Mouse (Mus musculus) embryonic facial prominence, embryonic 15.5 days (tissue): ENCODE results near the gene Mmp15. TPM values are rescaled to one million over a fixed set of nuclear protein-coding genes. Genes with fewer than 3 reads are reported as not detected.

ENCODE experiments used
- ATAC-seq: fragments of 200-750 bp; cut with Nextera tagmentation; 2 replicates; pipeline ENCODE4 v1.8.0; 2017; ENCODE audit warnings: low read depth, moderate TSS enrichment; ENCODE audit not compliant: insufficient number of reproducible peaks, low FRiP score, low TSS enrichment
- H3K27ac ChIP-seq: fragments of 300-500 bp; sonication (generic); replicated peaks from 2 replicates; pipeline ENCODE4 v1.5.1; 2015; ENCODE audit warnings: mild to moderate bottlenecking, inconsistent platforms
- H3K27me3 ChIP-seq: fragments of 300-500 bp; sonication (generic); 2 replicates; pipeline ENCODE4 v1.6.1; 2015; ENCODE audit warnings: inconsistent platforms
- H3K36me3 ChIP-seq: fragments of 300-500 bp; sonication (generic); 2 replicates; pipeline ENCODE4 v1.6.1; 2015; ENCODE audit warnings: mild to moderate bottlenecking, inconsistent platforms
- H3K4me1 ChIP-seq: fragments of 300-500 bp; sonication (generic); 2 replicates; pipeline ENCODE4 v1.6.1; 2015; ENCODE audit warnings: inconsistent platforms
- H3K4me2 ChIP-seq: fragments of 300-500 bp; sonication (generic); replicated peaks from 2 replicates; pipeline ENCODE4 v1.6.1; 2015; ENCODE audit warnings: mild to moderate bottlenecking, inconsistent platforms
- H3K4me3 ChIP-seq: fragments of 300-500 bp; sonication (generic); replicated peaks from 2 replicates; pipeline ENCODE4 v1.5.1; 2015; ENCODE audit warnings: mild to moderate bottlenecking, inconsistent platforms
- H3K9ac ChIP-seq: fragments of 300-500 bp; sonication (generic); 2 replicates; pipeline ENCODE4 v1.6.1; 2015; ENCODE audit warnings: inconsistent platforms
- H3K9me3 ChIP-seq: fragments of 300-500 bp; sonication (generic); replicated peaks from 2 replicates; pipeline ENCODE4 v1.6.1; 2016; ENCODE audit warnings: inconsistent platforms
- WGBS: fragments of 180-500 bp; shearing (Covaris S2); methylation state at CpG from one replicate; pipeline ENCODE4 v1.1.7; 2015; 5-methylcytosine and 5-hydroxymethylcytosine counted together
- polyA plus RNA-seq: library from polyadenylated mRNA; unstranded; fragments of >200 nt; fragmentation: Nextera tagmentation; extraction: Ambion mirVana; gene quantifications from 2 replicates; pipeline ENCODE4 v1.2.1, GENCODE M21; 2015

The Mmp15 gene
- polyA plus RNA-seq, 1 experiment from 2014 or later, result 13.0 TPM

GRCm38 (mm10) chr8:95381595-95381994, 29.5 kb downstream of the Mmp15 start:
- H3K4me1 ChIP-seq, result peaks cover 8% of the 10 kb centered on the region; the same call in 1 of the 2 replicates
- ATAC-seq, result no peak
- no peaks in the 10 kb centered on the region for H3K9me3 ChIP-seq
- H3K9ac ChIP-seq, result no peak overlapping the region
- no peak overlapping the region for H3K4me3 ChIP-seq
- H3K27me3 ChIP-seq, result no peaks in the 10 kb centered on the region
- 82% methylated on average over 3 of the region's 3 CpGs for WGBS
- no peak overlapping the region for H3K4me2 ChIP-seq
- H3K36me3 ChIP-seq, result no peaks in the 10 kb centered on the region
- H3K27ac ChIP-seq, result no peak overlapping the region

- no peak for ATAC-seq
- H3K27ac ChIP-seq, result no peak overlapping the region
- no peak overlapping the region for H3K4me2 ChIP-seq
- H3K4me1 ChIP-seq, result no peaks in the 10 kb centered on the region
- no peaks in the 10 kb centered on the region for H3K9me3 ChIP-seq
- no peak overlapping the region for H3K9ac ChIP-seq
- no peaks in the 10 kb centered on the region for H3K27me3 ChIP-seq
- no peak overlapping the region for H3K4me3 ChIP-seq
- 86% methylated on average over 3 of the region's 3 CpGs for WGBS
- no peaks in the 10 kb centered on the region for H3K36me3 ChIP-seq
These were observed 32.4 kb downstream of the Mmp15 start for GRCm38 (mm10) chr8:95384501-95384900.

GRCm38 (mm10) chr8:95386037-95386436, 34.0 kb downstream of the Mmp15 start:
- Histone ChIP-seq H3K4me1 (no peaks in the 10 kb centered on the region), H3K27ac (no peak overlapping the region), H3K27me3 (no peaks in the 10 kb centered on the region), H3K36me3 (no peaks in the 10 kb centered on the region), H3K9ac (no peak overlapping the region), H3K4me3 (no peak overlapping the region), H3K9me3 (no peaks in the 10 kb centered on the region), H3K4me2 (no peak overlapping the region)
- WGBS, result 66% methylated on average over 5 of the region's 5 CpGs
- ATAC-seq, result no peak

GRCm38 (mm10) chr8:95387221-95387620, 35.2 kb downstream of the Mmp15 start:
- ATAC-seq, result no peak
- Histone ChIP-seq H3K4me1 (no peaks in the 10 kb centered on the region), H3K9ac (no peak overlapping the region), H3K4me3 (no peak overlapping the region), H3K27me3 (no peaks in the 10 kb centered on the region), H3K27ac (no peak overlapping the region), H3K36me3 (no peaks in the 10 kb centered on the region), H3K4me2 (no peak overlapping the region), H3K9me3 (no peaks in the 10 kb centered on the region)
- WGBS, result 86% methylated on average over 10 of the region's 10 CpGs

- Histone ChIP-seq H3K27ac (no peak overlapping the region), H3K4me3 (no peak overlapping the region), H3K4me1 (no peaks in the 10 kb centered on the region), H3K27me3 (no peaks in the 10 kb centered on the region), H3K4me2 (no peak overlapping the region), H3K9ac (no peak overlapping the region), H3K36me3 (no peaks in the 10 kb centered on the region), H3K9me3 (no peaks in the 10 kb centered on the region)
- ATAC-seq, result no peak
- 76% methylated on average over 7 of the region's 7 CpGs for WGBS
These were observed 35.9 kb downstream of the Mmp15 start for GRCm38 (mm10) chr8:95387936-95388335.

- Histone ChIP-seq H3K27me3 (no peaks in the 10 kb centered on the region), H3K36me3 (no peaks in the 10 kb centered on the region), H3K9ac (no peak overlapping the region), H3K4me1 (peaks cover 6% of the 10 kb centered on the region), H3K4me3 (no peak overlapping the region), H3K4me2 (no peak overlapping the region), H3K27ac (no peak overlapping the region), H3K9me3 (no peaks in the 10 kb centered on the region)
- WGBS, result 62% methylated on average over 4 of the region's 4 CpGs
- ATAC-seq, result no peak
These were observed 38.2 kb downstream of the Mmp15 start for GRCm38 (mm10) chr8:95390312-95390711.

- H3K4me3 ChIP-seq, result no peak overlapping the region
- H3K9ac ChIP-seq, result no peak overlapping the region
- no peak overlapping the region for H3K27ac ChIP-seq
- no peaks in the 10 kb centered on the region for H3K27me3 ChIP-seq
- no peaks in the 10 kb centered on the region for H3K36me3 ChIP-seq
- ATAC-seq, result no peak
- peaks cover 11% of the 10 kb centered on the region for H3K4me1 ChIP-seq
- H3K9me3 ChIP-seq, result no peaks in the 10 kb centered on the region
- no peak overlapping the region for H3K4me2 ChIP-seq
- 76% methylated on average over 7 of the region's 7 CpGs for WGBS
These were observed 39.0 kb downstream of the Mmp15 start for GRCm38 (mm10) chr8:95391101-95391500.

GRCm38 (mm10) chr8:95392604-95393003, 40.5 kb downstream of the Mmp15 start:
- Histone ChIP-seq H3K36me3 (no peaks in the 10 kb centered on the region), H3K27ac (no peak overlapping the region), H3K4me1 (peaks cover 15% of the 10 kb centered on the region), H3K27me3 (no peaks in the 10 kb centered on the region), H3K9ac (no peak overlapping the region), H3K9me3 (no peaks in the 10 kb centered on the region), H3K4me3 (no peak overlapping the region), H3K4me2 (no peak overlapping the region)
- WGBS, result 69% methylated on average over 5 of the region's 5 CpGs
- no peak for ATAC-seq

- Histone ChIP-seq H3K4me3 (no peak overlapping the region), H3K4me1 (peaks cover 15% of the 10 kb centered on the region), H3K27me3 (no peaks in the 10 kb centered on the region), H3K9ac (no peak overlapping the region), H3K4me2 (no peak overlapping the region), H3K36me3 (no peaks in the 10 kb centered on the region), H3K9me3 (no peaks in the 10 kb centered on the region), H3K27ac (peak overlapping the region; percentile 28; the same call in 1 of the 2 replicates)
- 31% methylated on average over 8 of the region's 8 CpGs for WGBS
- no peak for ATAC-seq
These were observed 43.3 kb downstream of the Mmp15 start for GRCm38 (mm10) chr8:95395186-95395918.

GRCm38 (mm10) chr8:95396752-95397151, 44.7 kb downstream of the Mmp15 start:
- ATAC-seq, result peak; percentile 17; the same call in 1 of the 2 replicates
- Histone ChIP-seq H3K27ac (no peak overlapping the region; the same call in 1 of the 2 replicates), H3K36me3 (no peaks in the 10 kb centered on the region), H3K4me1 (peaks cover 15% of the 10 kb centered on the region), H3K27me3 (no peaks in the 10 kb centered on the region), H3K9ac (no peak overlapping the region), H3K4me3 (no peak overlapping the region), H3K4me2 (no peak overlapping the region), H3K9me3 (no peaks in the 10 kb centered on the region)
- WGBS, result 58% methylated on average over 11 of the region's 11 CpGs

GRCm38 (mm10) chr8:95397201-95397600, 45.1 kb downstream of the Mmp15 start:
- 33% methylated on average over 5 of the region's 5 CpGs for WGBS
- Histone ChIP-seq H3K4me2 (no peak overlapping the region), H3K27ac (no peak overlapping the region), H3K4me1 (peaks cover 15% of the 10 kb centered on the region), H3K9ac (no peak overlapping the region), H3K9me3 (no peaks in the 10 kb centered on the region), H3K36me3 (no peaks in the 10 kb centered on the region), H3K27me3 (no peaks in the 10 kb centered on the region), H3K4me3 (no peak overlapping the region)
- 0 out of 2 replicates have a peak, but pooled peaks have one; percentile 16 for ATAC-seq

- no peaks in the 10 kb centered on the region for H3K36me3 ChIP-seq
These were observed 47.1 kb downstream of the Mmp15 start for GRCm38 (mm10) chr8:95399131-95399530.

More at GRCm38 (mm10) chr8:95399131-95399530, 47.1 kb downstream of the Mmp15 start:
- no peak overlapping the region for H3K4me2 ChIP-seq
- H3K9me3 ChIP-seq, result no peaks in the 10 kb centered on the region
- H3K4me3 ChIP-seq, result no peak overlapping the region
- WGBS, result 79% methylated on average over 9 of the region's 9 CpGs
- no peak overlapping the region for H3K9ac ChIP-seq
- peaks cover 15% of the 10 kb centered on the region for H3K4me1 ChIP-seq
- no peaks in the 10 kb centered on the region for H3K27me3 ChIP-seq
- ATAC-seq, result 0 out of 2 replicates have a peak, but pooled peaks have one; percentile 35
- no peak overlapping the region for H3K27ac ChIP-seq
